Mouse (Mus musculus) limb, embryonic 13.5 days (tissue): ENCODE measurements around the gene Golm1. TPM values are rescaled to one million over a fixed set of nuclear protein-coding genes. Genes with fewer than 3 reads are reported as not detected.
A peak's percentile ranks its signal among the peaks of the same experiment; 100 is the strongest.
"Not testable (repeated sequence)": the region's sequence is repeated elsewhere in the genome, so short reads cannot be mapped to it uniquely, and the experiment has no call there.

Source experiments
- ATAC-seq: fragments of 200-750 bp; cut with Nextera tagmentation; 2 replicates; pipeline ENCODE4 v1.8.0; 2017; ENCODE audit warnings: low read depth, moderate number of reproducible peaks, moderate TSS enrichment; ENCODE audit not compliant: low FRiP score
- H3K27ac ChIP-seq: fragments of 300-500 bp; sonication (generic); 2 replicates; pipeline ENCODE4 v1.5.1; 2015; ENCODE audit warnings: inconsistent platforms, mild to moderate bottlenecking, moderate library complexity
- H3K27me3 ChIP-seq: fragments of 300-500 bp; sonication (generic); 2 replicates; pipeline ENCODE4 v1.6.1; 2015; ENCODE audit warnings: mild to moderate bottlenecking, inconsistent platforms
- H3K36me3 ChIP-seq: fragments of 300-500 bp; sonication (generic); 2 replicates; pipeline ENCODE4 v1.6.1; 2015; ENCODE audit warnings: inconsistent platforms, mild to moderate bottlenecking, moderate library complexity
- H3K4me1 ChIP-seq: fragments of 300-500 bp; sonication (generic); 2 replicates; pipeline ENCODE4 v1.6.1; 2015; ENCODE audit warnings: inconsistent platforms
- H3K4me2 ChIP-seq: fragments of 300-500 bp; sonication (generic); replicated peaks from 2 replicates; pipeline ENCODE4 v1.6.1; 2015; ENCODE audit warnings: inconsistent platforms, mild to moderate bottlenecking, moderate library complexity
- H3K4me3 ChIP-seq: fragments of 300-500 bp; sonication (generic); 2 replicates; pipeline ENCODE4 v1.5.1; 2015; ENCODE audit warnings: moderate library complexity, mild to moderate bottlenecking, inconsistent platforms
- H3K9ac ChIP-seq: fragments of 300-500 bp; sonication (generic); 2 replicates; pipeline ENCODE4 v1.6.1; 2015; ENCODE audit warnings: mild to moderate bottlenecking, inconsistent platforms
- H3K9me3 ChIP-seq: fragments of 300-500 bp; sonication (generic); 2 replicates; pipeline ENCODE4 v1.6.1; 2016; ENCODE audit warnings: inconsistent platforms
- WGBS: fragments of 180-500 bp; shearing (Covaris S2); methylation state at CpG from one replicate; pipeline ENCODE4 v1.1.7; 2015; 5-methylcytosine and 5-hydroxymethylcytosine counted together
- polyA plus RNA-seq: library from polyadenylated mRNA; unstranded; fragments of >200 nt; fragmentation: Nextera tagmentation; extraction: Ambion mirVana; gene quantifications from 2 replicates; pipeline ENCODE4 v1.2.1, GENCODE M21; 2015

Gene Golm1
- polyA plus RNA-seq, 1 experiment from 2014 or later, result 50.7 TPM

- Histone ChIP-seq H3K9ac (no peak overlapping the region), H3K36me3 (peaks cover 94% of the 10 kb centered on the region), H3K4me2 (no peak overlapping the region), H3K27me3 (no peaks in the 10 kb centered on the region), H3K4me1 (no peaks in the 10 kb centered on the region), H3K9me3 (no peaks in the 10 kb centered on the region), H3K27ac (no peak overlapping the region), H3K4me3 (no peak overlapping the region)
- WGBS, result 88% methylated on average over 4 of the region's 4 CpGs
- ATAC-seq, result no peak
Observed at GRCm38 (mm10) chr13:59609885-59610284, 65.7 kb downstream of the Golm1 start.

GRCm38 (mm10) chr13:59605221-59605922 is 70.2 kb downstream of the Golm1 start:
- ATAC-seq, result no peak
- Histone ChIP-seq H3K9ac (no peak overlapping the region), H3K9me3 (no peaks in the 10 kb centered on the region), H3K4me3 (no peak overlapping the region), H3K4me2 (no peak overlapping the region), H3K27me3 (no peaks in the 10 kb centered on the region), H3K36me3 (peaks cover 92% of the 10 kb centered on the region), H3K27ac (no peak overlapping the region), H3K4me1 (no peaks in the 10 kb centered on the region)
- 89% methylated on average over 10 of the region's 10 CpGs for WGBS

- no peak overlapping the region for H3K9ac ChIP-seq
- H3K27ac ChIP-seq, result no peak overlapping the region
- H3K4me1 ChIP-seq, result no peaks in the 10 kb centered on the region
- H3K4me3 ChIP-seq, result no peak overlapping the region
- H3K9me3 ChIP-seq, result no peaks in the 10 kb centered on the region
- peaks cover 92% of the 10 kb centered on the region for H3K36me3 ChIP-seq
- WGBS, result 88% methylated on average over 1 of the region's 1 CpGs
- ATAC-seq, result no peak
- H3K27me3 ChIP-seq, result no peaks in the 10 kb centered on the region
- H3K4me2 ChIP-seq, result no peak overlapping the region
Observed at GRCm38 (mm10) chr13:59604511-59604910, 71.1 kb downstream of the Golm1 start.

- no peak for ATAC-seq
- H3K36me3 ChIP-seq, result peaks cover 82% of the 10 kb centered on the region
Observed at GRCm38 (mm10) chr13:59603096-59603495, 72.5 kb downstream of the Golm1 start.

GRCm38 (mm10) chr13:59592630-59593029 is 83.0 kb downstream of the Golm1 start:
- no peak overlapping the region for H3K9ac ChIP-seq
- no peak overlapping the region for H3K4me2 ChIP-seq
- 88% methylated on average over 1 of the region's 1 CpGs for WGBS
- no peaks in the 10 kb centered on the region for H3K27me3 ChIP-seq
- no peaks in the 10 kb centered on the region for H3K9me3 ChIP-seq
- no peak overlapping the region for H3K27ac ChIP-seq
- H3K4me3 ChIP-seq, result no peak overlapping the region
- ATAC-seq, result no peak
- peaks cover 4% of the 10 kb centered on the region for H3K4me1 ChIP-seq
- peaks cover 89% of the 10 kb centered on the region for H3K36me3 ChIP-seq

More at GRCm38 (mm10) chr13:59603096-59603495, 72.5 kb downstream of the Golm1 start:
- no peaks in the 10 kb centered on the region for H3K9me3 ChIP-seq
- no peak overlapping the region for H3K27ac ChIP-seq
- no peaks in the 10 kb centered on the region for H3K27me3 ChIP-seq
- no peaks in the 10 kb centered on the region for H3K4me1 ChIP-seq
- no peak overlapping the region for H3K4me3 ChIP-seq
- H3K9ac ChIP-seq, result no peak overlapping the region
- WGBS, result 91% methylated on average over 5 of the region's 5 CpGs
- H3K4me2 ChIP-seq, result no peak overlapping the region

- not testable (repeated sequence) for H3K27me3 ChIP-seq, H3K4me1 ChIP-seq, ATAC-seq, H3K9me3 ChIP-seq, H3K4me2 ChIP-seq, H3K27ac ChIP-seq, H3K4me3 ChIP-seq, H3K9ac ChIP-seq
- WGBS, result 91% methylated on average over 3 of the region's 3 CpGs
- H3K36me3 ChIP-seq, result peaks cover 89% of the 10 kb centered on the region
Observed at GRCm38 (mm10) chr13:59592058-59592457, 83.6 kb downstream of the Golm1 start.

- H3K4me2 ChIP-seq, result no peak overlapping the region
- no peak overlapping the region for H3K27ac ChIP-seq
- H3K9me3 ChIP-seq, result no peaks in the 10 kb centered on the region
- 93% methylated on average over 4 of the region's 4 CpGs for WGBS
- peaks cover 22% of the 10 kb centered on the region for H3K4me1 ChIP-seq
- H3K36me3 ChIP-seq, result peaks cover 76% of the 10 kb centered on the region
- no peak overlapping the region for H3K9ac ChIP-seq
- no peak overlapping the region for H3K4me3 ChIP-seq
- no peak for ATAC-seq
- no peaks in the 10 kb centered on the region for H3K27me3 ChIP-seq
Observed at GRCm38 (mm10) chr13:59590691-59591090, 84.9 kb downstream of the Golm1 start.

- Histone ChIP-seq H3K4me1 (peaks cover 22% of the 10 kb centered on the region), H3K4me2 (no peak overlapping the region), H3K27ac (no peak overlapping the region), H3K27me3 (no peaks in the 10 kb centered on the region), H3K36me3 (peaks cover 70% of the 10 kb centered on the region), H3K9me3 (no peaks in the 10 kb centered on the region), H3K4me3 (no peak overlapping the region), H3K9ac (no peak overlapping the region)
- WGBS, result 91% methylated on average over 4 of the region's 4 CpGs
- ATAC-seq, result no peak
Observed at GRCm38 (mm10) chr13:59589672-59590071, 85.9 kb downstream of the Golm1 start.

GRCm38 (mm10) chr13:59587201-59587600 is 88.4 kb downstream of the Golm1 start:
- H3K36me3 ChIP-seq, result peaks cover 46% of the 10 kb centered on the region
- no peak overlapping the region for H3K4me3 ChIP-seq
- no peak for ATAC-seq
- peaks cover 22% of the 10 kb centered on the region for H3K4me1 ChIP-seq
- H3K27ac ChIP-seq, result no peak overlapping the region
- WGBS, result 93% methylated on average over 2 of the region's 2 CpGs
- H3K9ac ChIP-seq, result peak overlapping the region; percentile 39; the same call in 1 of the 2 replicates
- no peaks in the 10 kb centered on the region for H3K9me3 ChIP-seq
- no peaks in the 10 kb centered on the region for H3K27me3 ChIP-seq
- peak overlapping the region; percentile 87 for H3K4me2 ChIP-seq

GRCm38 (mm10) chr13:59585648-59586005 is 90.0 kb downstream of the Golm1 start:
- H3K36me3 ChIP-seq, result peaks cover 31% of the 10 kb centered on the region
- under 1% methylated on average over 26 of the region's 28 CpGs for WGBS
- H3K9me3 ChIP-seq, result 0 out of 2 replicates have a peak, but pooled peaks cover 4% of the 10 kb centered on the region
- no peaks in the 10 kb centered on the region for H3K27me3 ChIP-seq
- no peak for ATAC-seq
- peak overlapping the region; percentile 93 for H3K4me3 ChIP-seq
- peak overlapping the region; percentile 90 for H3K9ac ChIP-seq
- peaks cover 22% of the 10 kb centered on the region for H3K4me1 ChIP-seq
- peak overlapping the region; percentile 61; the same call in 1 of the 2 replicates for H3K27ac ChIP-seq
- peak overlapping the region; percentile 87 for H3K4me2 ChIP-seq

GRCm38 (mm10) chr13:59584947-59585647 is 90.5 kb downstream of the Golm1 start, which contains the start of the genes Agtpbp1 and Naa35:
TSS of gene Agtpbp1 (minus strand) at chr13:59585227.
TSS of gene Naa35 (plus strand) at chr13:59585259.
- Histone ChIP-seq H3K4me1 (peaks cover 22% of the 10 kb centered on the region), H3K9me3 (0 out of 2 replicates have a peak, but pooled peaks cover 4% of the 10 kb centered on the region), H3K4me2 (peak within 1 kb of the TSS; percentile 87), H3K9ac (peak within 1 kb of the TSS; percentile 90), H3K27ac (peak within 1 kb of the TSS; percentile 67), H3K36me3 (peaks cover 25% of the 10 kb centered on the region), H3K4me3 (peak within 1 kb of the TSS; percentile 93), H3K27me3 (no peaks in the 10 kb centered on the region)
- WGBS, result under 1% methylated on average over 66 of the region's 83 CpGs
- ATAC-seq, result peak; percentile 97
